Mouse (Mus musculus) ES-E14 (cell line): Measurements from ENCODE around the gene Arhgef2.

Experiments used
- HCFC1 ChIP-seq: IDR thresholded peaks from 2 replicates; pipeline ENCODE4 v1.6.1; 2012; ENCODE audit warnings: low read length, inconsistent platforms, borderline replicate concordance; ENCODE audit not compliant: insufficient read depth
- MAFK ChIP-seq: IDR thresholded peaks from 2 replicates; pipeline ENCODE4 v1.6.1; 2014; ENCODE audit warnings: mild to moderate bottlenecking, low read depth, low read length, inconsistent platforms; ENCODE audit not compliant: insufficient read depth

GRCm38 (mm10) chr3:88578498-88579424, 27.0 kb upstream of the Arhgef2 start:
- TF ChIP-seq HCFC1 (no peak), MAFK (no peak)
